Mouse (Mus musculus) cerebellum, adult 2 months (tissue): ENCODE measurements at regions not wholly inside any gene's neighbourhood (a gene's known extent, or its start where the extent isn't known, plus 50 kb on each side); places are given as distances from the start of the nearest gene placed in this dataset.

Source experiments
- DNase-seq, 2 experiments: peaks; one replicate each; pipeline ENCODE4 v3.0.0; 2021
- H3K27ac ChIP-seq: fragments of 200-500 bp; 2 replicates; pipeline ENCODE4 v1.5.1; 2012; ENCODE audit warnings: low read length, control low read depth, inconsistent platforms; ENCODE audit not compliant: insufficient read depth
- H3K27me3 ChIP-seq: fragments of 200-500 bp; 2 replicates; pipeline ENCODE4 v1.6.1; 2012; ENCODE audit warnings: inconsistent platforms, mild to moderate bottlenecking, low read length, moderate library complexity; ENCODE audit not compliant: control insufficient read depth, insufficient read depth
- H3K4me1 ChIP-seq: fragments of 200-500 bp; 2 replicates; pipeline ENCODE4 v1.6.1; 2011; ENCODE audit warnings: low read length; ENCODE audit not compliant: control insufficient read depth, insufficient read depth
- H3K4me3 ChIP-seq: fragments of 200-500 bp; replicated peaks from 2 replicates; pipeline ENCODE3; 2011; ENCODE audit warnings: mild to moderate bottlenecking, low read depth, low read length, control low read depth; ENCODE audit not compliant: insufficient read depth
- CTCF ChIP-seq: fragments of 200-500 bp; IDR thresholded peaks from 2 replicates; pipeline ENCODE4 v1.5.1; 2011; ENCODE audit warnings: low read depth, mild to moderate bottlenecking, control low read depth, low read length, moderate library complexity, borderline replicate concordance; ENCODE audit not compliant: insufficient read depth
- POLR2A ChIP-seq: fragments of 200-500 bp; IDR thresholded peaks from 2 replicates; pipeline ENCODE4 v1.6.1; 2011; ENCODE audit warnings: low read length, control low read depth, borderline replicate concordance; ENCODE audit not compliant: insufficient read depth
- WGBS: fragments of 180-500 bp; shearing (Covaris S2); methylation state at CpG from one replicate; pipeline ENCODE4 v1.1.7; 2018; 5-methylcytosine and 5-hydroxymethylcytosine counted together

GRCm38 (mm10) chr11:90109681-90110111, 77.8 kb upstream of the Gm45716 start:
- DNase-seq, result no peak
- WGBS, result 21% methylated on average over 2 of the region's 2 CpGs
- H3K27ac ChIP-seq, result no peak overlapping the region
- H3K4me3 ChIP-seq, result no peak overlapping the region
- no peak for TF ChIP-seq CTCF
- TF ChIP-seq POLR2A, result no peak
- no peaks in the 10 kb centered on the region for H3K4me1 ChIP-seq
- no peaks in the 10 kb centered on the region for H3K27me3 ChIP-seq

- no peak for TF ChIP-seq POLR2A
- TF ChIP-seq CTCF, result no peak
- WGBS, result 49% methylated on average over 3 of the region's 3 CpGs
- no peak for DNase-seq
- Histone ChIP-seq H3K27ac (no peak overlapping the region), H3K27me3 (no peaks in the 10 kb centered on the region), H3K4me3 (no peak overlapping the region), H3K4me1 (no peaks in the 10 kb centered on the region)
Measured at GRCm38 (mm10) chr11:90110170-90110569, 77.3 kb upstream of the Gm45716 start.

- DNase-seq, result no peak
- 87% methylated on average over 7 of the region's 7 CpGs for WGBS
Measured at GRCm38 (mm10) chr11:90112174-90112573, 75.3 kb upstream of the Gm45716 start.

GRCm38 (mm10) chr11:90116676-90117663, 70.5 kb upstream of the Gm45716 start:
- no peak overlapping the region for H3K27ac ChIP-seq
- TF ChIP-seq CTCF, result no peak
- no peak for TF ChIP-seq POLR2A
- WGBS, result 43% methylated on average over 20 of the region's 20 CpGs

More at GRCm38 (mm10) chr11:90112174-90112573, 75.3 kb upstream of the Gm45716 start:
- no peak overlapping the region for H3K4me3 ChIP-seq
- no peaks in the 10 kb centered on the region for H3K4me1 ChIP-seq
- no peaks in the 10 kb centered on the region for H3K27me3 ChIP-seq
- TF ChIP-seq CTCF (no peak), POLR2A (no peak)
- H3K27ac ChIP-seq, result no peak overlapping the region

GRCm38 (mm10) chr11:90117664-90118295, 69.7 kb upstream of the Gm45716 start:
- Histone ChIP-seq H3K27me3 (no peaks in the 10 kb centered on the region), H3K27ac (no peak overlapping the region), H3K4me1 (no peaks in the 10 kb centered on the region), H3K4me3 (no peak overlapping the region)
- 80% methylated on average over 5 of the region's 5 CpGs for WGBS
- no peak for DNase-seq
- TF ChIP-seq POLR2A, result no peak
- TF ChIP-seq CTCF, result no peak

More at GRCm38 (mm10) chr11:90116676-90117663, 70.5 kb upstream of the Gm45716 start:
- Histone ChIP-seq H3K27me3 (no peaks in the 10 kb centered on the region), H3K4me1 (no peaks in the 10 kb centered on the region), H3K4me3 (no peak overlapping the region)
- DNase-seq, result no peak

GRCm38 (mm10) chr11:90121902-90122301, 65.6 kb upstream of the Gm45716 start:
- WGBS, result 39% methylated on average over 3 of the region's 3 CpGs
- DNase-seq, result no peak
- Histone ChIP-seq H3K4me1 (no peaks in the 10 kb centered on the region), H3K27ac (no peak overlapping the region), H3K4me3 (no peak overlapping the region), H3K27me3 (no peaks in the 10 kb centered on the region)
- TF ChIP-seq CTCF (no peak), POLR2A (no peak)

GRCm38 (mm10) chr11:90122709-90123108, 64.8 kb upstream of the Gm45716 start:
- no peak for TF ChIP-seq POLR2A
- no peak for TF ChIP-seq CTCF
- WGBS, result 42% methylated on average over 3 of the region's 3 CpGs
- Histone ChIP-seq H3K27me3 (no peaks in the 10 kb centered on the region), H3K4me3 (no peak overlapping the region), H3K27ac (no peak overlapping the region), H3K4me1 (no peaks in the 10 kb centered on the region)
- DNase-seq, result no peak

GRCm38 (mm10) chr11:90123851-90124250, 63.6 kb upstream of the Gm45716 start:
- Histone ChIP-seq H3K27me3 (no peaks in the 10 kb centered on the region), H3K4me1 (no peaks in the 10 kb centered on the region), H3K4me3 (no peak overlapping the region), H3K27ac (no peak overlapping the region)
- WGBS, result 60% methylated on average over 5 of the region's 5 CpGs
- DNase-seq, result no peak
- TF ChIP-seq CTCF, result no peak
- TF ChIP-seq POLR2A, result no peak
